17 mouse cellular contexts compared by ENCODE assay signal in genomic region chr2:32162646-32163045, GRCm38 (mm10).
"Had no signal": no experiment of that assay in that cellular context is flagged by ENCODE, and none has a peak within 500 bp of the region (broad histone marks: within the 10 kb centered on the region; RNA-seq: fewer than 3 reads in every experiment).

No protein-coding gene starts in this region.

- H3K27ac ChIP-seq: kidney, postnatal 0 days; layer of hippocampus, adult 2 months; limb, embryonic 10.5 days; liver, embryonic 14.5 days; lung, embryonic 15.5 days; midbrain, embryonic 10.5 days; neural tube, embryonic 15.5 days; stomach, embryonic 15.5 days had no signal

- H3K4me3 ChIP-seq: layer of hippocampus, adult 2 months; limb, embryonic 10.5 days; lung, embryonic 15.5 days; midbrain, embryonic 10.5 days; myocyte; neural tube, embryonic 15.5 days; stomach, embryonic 15.5 days had no signal

- H3K4me2 ChIP-seq: lung, embryonic 15.5 days; neural tube, embryonic 15.5 days; stomach, embryonic 15.5 days had no signal

- H3K27me3 ChIP-seq: lung, embryonic 15.5 days; neural tube, embryonic 15.5 days; stomach, embryonic 15.5 days had no signal

- DNase-seq: kidney, adult 11 months; kidney, adult 9 months; kidney, postnatal 36 days; lung, postnatal 14 days; midbrain, embryonic 14.5 days; right cerebral cortex, adult 18-20 months; thymus, adult 2 months; thymus, postnatal 25 days had no signal

- H3K9me3 ChIP-seq: limb, embryonic 10.5 days; lung, embryonic 15.5 days; midbrain, embryonic 10.5 days; neural tube, embryonic 15.5 days; stomach, embryonic 15.5 days had no signal

- H3K9ac ChIP-seq: liver, embryonic 14.5 days; lung, embryonic 15.5 days; neural tube, embryonic 15.5 days; stomach, embryonic 15.5 days had no signal

- H3K36me3 ChIP-seq: neural tube, embryonic 15.5 days had no signal
